Mouse (Mus musculus): ENCODE results near the gene Prss27. TPM values are rescaled to one million over a fixed set of nuclear protein-coding genes. Genes with fewer than 3 reads are reported as not detected.

Prss27 gene
- polyA plus RNA-seq, 2 experiments: 1.4 to 1.5 TPM

DNA sequence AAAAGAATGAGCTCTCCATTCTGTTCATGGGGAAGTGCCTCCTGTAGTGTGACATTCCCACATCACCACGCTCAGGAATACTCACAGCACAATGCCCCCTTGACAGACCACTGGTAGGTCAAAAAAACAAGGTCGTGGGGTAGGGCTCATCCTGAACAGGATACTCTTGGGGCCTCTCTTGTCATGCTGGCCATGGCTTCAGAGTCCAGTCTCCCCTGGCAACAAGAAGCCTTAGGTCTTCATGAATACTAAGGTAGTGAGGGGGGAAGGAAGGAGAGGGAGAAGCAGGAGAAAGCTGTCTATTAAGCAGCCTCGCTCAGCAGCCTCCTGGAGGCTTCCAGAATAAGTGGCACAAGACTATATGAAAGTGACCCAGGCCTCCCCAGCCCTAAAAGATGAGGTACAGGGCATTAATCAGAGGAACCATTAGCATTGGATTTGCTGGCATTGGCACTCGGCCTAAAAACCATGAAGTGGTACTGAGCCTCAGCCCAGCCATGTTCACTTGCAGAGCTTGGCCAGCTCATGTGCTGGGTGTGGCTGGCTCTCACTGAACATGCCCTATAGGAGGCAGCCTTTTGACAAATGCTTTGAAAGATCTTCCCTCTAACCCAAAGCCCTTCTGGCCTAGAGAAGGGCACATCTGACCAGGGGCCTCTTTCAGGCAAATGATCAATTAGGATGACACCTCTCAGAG lies 24.7 kb downstream of the Prss27 start:
- H3K9me3 ChIP-seq (ENCODE audit: control insufficient read depth, low read length): no peaks in the 10 kb centered on the region
- H3K36me3 ChIP-seq (ENCODE audit: control insufficient read depth, insufficient read depth, low read length): peaks cover 42% of the 10 kb centered on the region
- no peaks in the 10 kb centered on the region for H3K27me3 ChIP-seq (ENCODE audit: control insufficient read depth, insufficient read depth, low read length)
- TF ChIP-seq POLR2A (IDR thresholded peaks at IDR 0.05; ENCODE audit: borderline replicate concordance, extremely low read depth, insufficient read depth, insufficient read length): no peak
- H3K9ac ChIP-seq (ENCODE audit: low read depth, low read length, severe bottlenecking): no peak overlapping the region
- H3K27ac ChIP-seq (replicated peaks; ENCODE audit: low read depth, low read length): no peak overlapping the region
- H3K4me3 ChIP-seq (replicated peaks; ENCODE audit: low read length): no peak overlapping the region
- ATAC-seq (ENCODE audit: low FRiP score, low read depth): no peak
- H3K4me2 ChIP-seq (replicated peaks; ENCODE audit: low read depth, low read length, severe bottlenecking): no peak overlapping the region
- H3K4me1 ChIP-seq (ENCODE audit: control insufficient read depth, insufficient read depth, low read length): no peaks in the 10 kb centered on the region
- WGBS: 88% methylated on average over 4 of the region's 4 CpGs
- no peak for DNase-seq (ENCODE audit: low spot score)

DNA sequence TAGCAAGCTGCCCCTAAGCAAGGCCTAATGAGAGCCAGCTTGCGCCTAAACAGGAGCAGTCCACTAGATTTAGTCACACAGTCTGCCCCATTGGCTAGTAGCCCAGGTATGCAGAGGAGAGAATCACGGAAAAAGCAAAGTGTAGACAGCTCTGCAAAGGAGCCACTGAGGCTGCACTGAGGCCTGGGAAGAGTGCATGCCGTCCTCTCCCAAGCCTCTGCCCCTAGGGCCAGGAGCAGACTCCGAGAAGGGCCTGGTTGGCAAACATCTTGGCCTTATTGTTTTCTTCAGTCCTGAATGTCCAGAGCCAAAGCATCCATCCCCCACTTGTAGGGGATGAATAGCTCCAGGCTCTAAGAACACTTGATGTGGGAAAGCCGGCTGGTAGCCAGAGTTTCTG lies 30.3 kb downstream of the Prss27 start:
- no peak overlapping the region for H3K9ac ChIP-seq (ENCODE audit: low read depth, low read length, severe bottlenecking)
- peaks cover 8% of the 10 kb centered on the region for H3K4me1 ChIP-seq (ENCODE audit: control insufficient read depth, insufficient read depth, low read length)
- H3K27ac ChIP-seq (replicated peaks; ENCODE audit: low read depth, low read length): no peak overlapping the region
- no peak overlapping the region for H3K4me3 ChIP-seq (replicated peaks; ENCODE audit: low read length)
- no peak for DNase-seq (ENCODE audit: low spot score)
- ATAC-seq (ENCODE audit: low FRiP score, low read depth): no peak
- H3K27me3 ChIP-seq (ENCODE audit: control insufficient read depth, insufficient read depth, low read length): no peaks in the 10 kb centered on the region
- no peak overlapping the region for H3K4me2 ChIP-seq (replicated peaks; ENCODE audit: low read depth, low read length, severe bottlenecking)
- 82% methylated on average over 5 of the region's 5 CpGs for WGBS
- no peak for TF ChIP-seq POLR2A (IDR thresholded peaks at IDR 0.05; ENCODE audit: borderline replicate concordance, extremely low read depth, insufficient read depth, insufficient read length)
- no peaks in the 10 kb centered on the region for H3K9me3 ChIP-seq (ENCODE audit: control insufficient read depth, low read length)
- H3K36me3 ChIP-seq (ENCODE audit: control insufficient read depth, insufficient read depth, low read length): peaks cover 8% of the 10 kb centered on the region; the same call in 1 of the 2 replicates

DNA sequence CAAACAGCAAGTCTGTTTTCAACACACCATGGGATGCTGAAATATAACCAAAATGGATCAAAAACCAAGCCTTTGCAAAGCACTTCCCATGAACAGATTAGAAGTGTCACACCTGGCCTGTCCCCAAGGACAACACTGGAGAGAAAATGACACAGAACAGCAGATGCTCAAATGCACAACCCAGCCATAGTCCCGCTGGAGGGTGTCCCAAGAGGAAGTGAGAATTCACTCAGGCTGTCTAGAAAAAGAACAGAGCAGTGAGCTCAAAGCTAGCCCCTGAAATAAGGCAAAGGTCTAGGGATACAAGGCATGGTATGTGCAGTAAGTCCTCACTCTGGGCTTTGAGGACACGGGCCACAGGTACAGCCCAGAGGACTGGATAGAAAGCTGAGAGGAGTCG lies 31.6 kb downstream of the Prss27 start:
- Histone ChIP-seq H3K4me2 (replicated peaks; ENCODE audit: low read depth, low read length, severe bottlenecking) (no peak overlapping the region), H3K36me3 (ENCODE audit: control insufficient read depth, insufficient read depth, low read length) (peaks cover 8% of the 10 kb centered on the region; the same call in 1 of the 2 replicates), H3K27me3 (ENCODE audit: control insufficient read depth, insufficient read depth, low read length) (no peaks in the 10 kb centered on the region), H3K9ac (ENCODE audit: low read depth, low read length, severe bottlenecking) (no peak overlapping the region), H3K27ac (replicated peaks; ENCODE audit: low read depth, low read length) (no peak overlapping the region), H3K9me3 (ENCODE audit: control insufficient read depth, low read length) (no peaks in the 10 kb centered on the region), H3K4me3 (replicated peaks; ENCODE audit: low read length) (no peak overlapping the region), H3K4me1 (ENCODE audit: control insufficient read depth, insufficient read depth, low read length) (peaks cover 8% of the 10 kb centered on the region)
- no peak for TF ChIP-seq POLR2A (IDR thresholded peaks at IDR 0.05; ENCODE audit: borderline replicate concordance, extremely low read depth, insufficient read depth, insufficient read length)
- ATAC-seq (ENCODE audit: low FRiP score, low read depth) (no peak), DNase-seq (ENCODE audit: low spot score) (no peak)
- 95% methylated on average over 3 of the region's 3 CpGs for WGBS

DNA sequence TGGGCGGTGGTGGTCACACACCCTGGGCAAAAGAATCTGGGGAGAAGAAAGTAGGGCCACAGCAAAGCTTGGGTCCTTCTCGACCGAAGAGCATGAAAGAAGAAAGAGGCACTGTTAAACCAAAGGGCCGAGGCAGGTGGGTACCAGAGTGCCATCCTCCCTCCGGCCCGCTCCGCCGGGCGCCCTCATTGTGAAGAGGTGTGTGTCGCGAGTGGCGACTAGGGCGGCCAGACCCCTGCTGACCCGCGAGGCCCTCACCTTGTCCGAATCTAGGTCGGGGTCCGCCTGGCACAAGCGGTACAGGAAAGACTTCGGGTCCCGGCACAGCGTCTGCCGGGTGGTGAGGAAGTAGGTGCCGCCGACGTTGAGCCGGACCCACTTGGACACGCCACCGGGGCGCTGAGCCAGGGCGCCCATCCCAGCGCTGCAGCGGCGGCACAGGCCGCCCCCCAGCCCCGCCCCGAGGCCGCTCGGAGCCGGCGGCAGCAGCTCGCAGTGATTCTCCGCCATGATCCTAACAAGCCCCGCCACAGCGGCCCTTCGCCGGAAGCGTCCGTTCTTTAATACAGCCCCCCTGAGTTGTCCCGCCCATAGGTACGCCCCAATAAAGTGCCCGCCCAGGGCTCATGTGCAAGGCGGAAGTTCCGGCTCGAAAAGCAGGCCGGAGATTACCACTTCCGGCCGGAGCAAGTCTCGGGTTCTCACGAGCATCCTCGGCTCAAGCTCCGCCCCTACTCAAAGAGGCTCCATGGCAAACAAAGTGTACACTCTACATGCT lies 35.2 kb downstream of the Prss27 start, which contains the start of gene Kctd5:
Gene Kctd5 (minus strand): TSS at position 567 of the 778 bp plus-strand sequence.
- no peaks in the 10 kb centered on the region for H3K27me3 ChIP-seq (ENCODE audit: control insufficient read depth, insufficient read depth, low read length)
- ATAC-seq (ENCODE audit: low FRiP score, low read depth): peak; percentile 98

DNA sequence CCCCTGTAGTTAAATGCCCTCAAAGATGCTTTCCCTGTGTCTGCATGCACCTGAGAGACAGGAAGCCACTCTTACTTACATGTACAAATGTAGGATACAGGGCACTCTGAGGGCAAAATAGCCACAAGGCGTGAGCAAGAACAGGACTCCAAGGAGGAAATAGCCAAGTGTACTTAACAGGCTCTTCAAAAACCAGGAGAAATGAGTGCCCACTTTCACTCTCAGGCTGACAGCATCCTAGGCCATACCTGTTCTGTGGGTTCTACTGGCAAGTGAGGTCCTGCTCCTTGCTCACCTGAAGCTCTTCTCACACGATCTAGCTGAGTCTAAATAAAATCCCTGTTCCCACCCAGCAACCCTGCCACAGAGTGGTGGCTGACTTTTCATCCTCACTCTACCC lies 39.2 kb downstream of the Prss27 start:
- ATAC-seq (ENCODE audit: low FRiP score, low read depth) (no peak), DNase-seq (ENCODE audit: low spot score) (no peak)
- Histone ChIP-seq H3K27me3 (ENCODE audit: control insufficient read depth, insufficient read depth, low read length) (no peaks in the 10 kb centered on the region), H3K4me2 (replicated peaks; ENCODE audit: low read depth, low read length, severe bottlenecking) (no peak overlapping the region), H3K9me3 (ENCODE audit: control insufficient read depth, low read length) (no peaks in the 10 kb centered on the region), H3K4me3 (replicated peaks; ENCODE audit: low read length) (no peak overlapping the region), H3K9ac (ENCODE audit: low read depth, low read length, severe bottlenecking) (no peak overlapping the region), H3K36me3 (ENCODE audit: control insufficient read depth, insufficient read depth, low read length) (peaks cover 48% of the 10 kb centered on the region), H3K4me1 (ENCODE audit: control insufficient read depth, insufficient read depth, low read length) (peaks cover 3% of the 10 kb centered on the region), H3K27ac (replicated peaks; ENCODE audit: low read depth, low read length) (no peak overlapping the region)
- 91% methylated on average over 2 of the region's 2 CpGs for WGBS
- no peak for TF ChIP-seq POLR2A (IDR thresholded peaks at IDR 0.05; ENCODE audit: borderline replicate concordance, extremely low read depth, insufficient read depth, insufficient read length)

More for the DNA sequence above, 35.2 kb downstream of the Prss27 start, which contains the start of gene Kctd5:
- TF ChIP-seq POLR2A (IDR thresholded peaks at IDR 0.05; ENCODE audit: borderline replicate concordance, extremely low read depth, insufficient read depth, insufficient read length): peak; percentile 70; the same call in 1 of the 2 replicates
- H3K4me3 ChIP-seq (replicated peaks; ENCODE audit: low read length): peak within 1 kb of the TSS; percentile 94
- peak within 1 kb of the TSS; percentile 92 for H3K9ac ChIP-seq (ENCODE audit: low read depth, low read length, severe bottlenecking)
- whole genome bisulfite sequencing: under 1% methylated on average over 54 of the region's 62 CpGs
- H3K9me3 ChIP-seq (ENCODE audit: control insufficient read depth, low read length): no peaks in the 10 kb centered on the region
- peak within 1 kb of the TSS; percentile 63 for H3K4me2 ChIP-seq (replicated peaks; ENCODE audit: low read depth, low read length, severe bottlenecking)
- H3K4me1 ChIP-seq (ENCODE audit: control insufficient read depth, insufficient read depth, low read length): peaks cover 8% of the 10 kb centered on the region
- H3K36me3 ChIP-seq (ENCODE audit: control insufficient read depth, insufficient read depth, low read length): peaks cover 17% of the 10 kb centered on the region
- DNase-seq (ENCODE audit: low spot score): peak; percentile 93
- H3K27ac ChIP-seq (replicated peaks; ENCODE audit: low read depth, low read length): peak within 1 kb of the TSS; percentile 56
